Mouse (Mus musculus) olfactory bulb, adult 2 months (tissue): ENCODE data around the gene Ubxn11.

Source experiments
- CTCF ChIP-seq: fragments of 200-500 bp; IDR thresholded peaks from 2 replicates; pipeline ENCODE4 v1.5.1; 2012; ENCODE audit warnings: low read depth, mild to moderate bottlenecking, low read length, moderate library complexity; ENCODE audit not compliant: insufficient read depth
- POLR2A ChIP-seq: fragments of 200-500 bp; IDR thresholded peaks from 2 replicates; pipeline ENCODE4 v1.6.1; 2012; ENCODE audit warnings: mild to moderate bottlenecking, low read depth, low read length, moderate library complexity; ENCODE audit not compliant: insufficient read depth

GRCm38 (mm10) chr4:134120192-134120805 lies 17.9 kb downstream of the Ubxn11 start:
- TF ChIP-seq CTCF (no peak), POLR2A (no peak)
